In the genomic region with DNA sequence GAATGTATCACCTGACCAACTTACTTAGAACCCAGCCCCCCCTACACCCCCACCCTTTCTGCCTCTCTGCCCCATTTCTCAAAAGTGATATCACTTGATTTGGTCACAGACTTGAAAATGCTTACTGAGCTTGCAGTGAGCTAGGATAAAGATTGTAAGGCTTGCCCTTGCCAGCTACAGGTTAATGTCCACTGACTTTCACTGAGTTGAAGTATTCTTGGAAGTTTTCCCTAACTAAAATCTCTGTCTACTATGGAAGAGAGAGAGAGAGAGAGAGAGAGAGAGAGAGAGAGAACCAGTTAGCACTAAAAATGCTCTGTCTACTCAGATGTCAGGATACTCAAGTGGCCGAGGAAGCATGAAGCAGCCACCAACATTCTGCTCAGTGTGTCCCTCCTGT, we compare ENCODE assay signal across 12 mouse cellular contexts. TPM values are rescaled to one million over a fixed set of nuclear protein-coding genes. Genes with fewer than 3 reads are reported as not detected.
DNase-seq lines count a peak whose midpoint lies in the region; ATAC-seq and TF ChIP-seq lines count a peak whose summit lies in the region.
"Had no signal": no experiment of that assay in that cellular context is flagged by ENCODE, and none has a peak within 500 bp of the region (broad histone marks: within the 10 kb centered on the region; RNA-seq: fewer than 3 reads in every experiment).

No protein-coding gene starts in this region.

- WGBS in liver, embryonic 14.5 days (ENCODE audit: insufficient replicate concordance): 46% methylated on average over 1 of the region's 1 CpGs
- 28% methylated on average over 1 of the region's 1 CpGs for WGBS in neural tube, embryonic 15.5 days

- TF ChIP-seq EP300 in liver, embryonic 14.5 days (IDR thresholded peaks at IDR 0.05; ENCODE audit: low read depth): no peak

- H3K4me3 ChIP-seq in testis, adult 2 months (ENCODE audit: control insufficient read depth, low read depth, low read length): peak overlapping the region; percentile 74
- peak overlapping the region in 1 of 2 experiments; percentile 58; a peak in 3 of 4 replicates for H3K4me3 ChIP-seq in liver, embryonic 14.5 days (ENCODE audit: insufficient read depth in 1 of 2, low read depth in 2 of 2, low read length in 2 of 2)
- peak overlapping the region; percentile 66 for H3K4me3 ChIP-seq in neural tube, embryonic 15.5 days (replicated peaks)

- H3K9me3 ChIP-seq in liver, embryonic 14.5 days (ENCODE audit: control insufficient read depth, low read length): no peaks in the 10 kb centered on the region
- peaks cover 4% of the 10 kb centered on the region; the same call in 1 of the 2 replicates for H3K9me3 ChIP-seq in neural tube, embryonic 15.5 days (replicated peaks)

- peaks cover 1% of the 10 kb centered on the region; the same call in 1 of the 2 replicates for H3K36me3 ChIP-seq in testis, adult 2 months (ENCODE audit: control insufficient read depth, insufficient read depth, low read length)
- H3K36me3 ChIP-seq in liver, embryonic 14.5 days (replicated peaks; ENCODE audit: control insufficient read depth, insufficient read depth, low read depth): no peaks in the 10 kb centered on the region
- H3K36me3 ChIP-seq in neural tube, embryonic 15.5 days: no peaks in the 10 kb centered on the region
- H3K36me3 ChIP-seq: G1E had no signal

- no peak for TF ChIP-seq CTCF in testis, adult 2 months (IDR thresholded peaks at IDR 0.05; ENCODE audit: control insufficient read depth, insufficient read depth, insufficient replicate concordance, low read depth, low read length)
- TF ChIP-seq CTCF in liver, embryonic 14.5 days (IDR thresholded peaks at IDR 0.05; ENCODE audit: low read depth): no peak

- intact Hi-C loops in left cerebral cortex, postnatal 36 days (cut with DNase I): no loop called here

- DNase-seq in embryo, embryonic 10 days (ENCODE audit: low spot score): peak; percentile 24
- DNase-seq in embryo, embryonic 9.5 days (ENCODE audit: extremely low spot score): no peak
- no peak for DNase-seq in testis, postnatal 10 days (ENCODE audit: low spot score)
- no peak for DNase-seq in liver, embryonic 14.5 days (ENCODE audit: low read depth in 3 of 3, low spot score in 3 of 3)
- DNase-seq in left cerebral cortex, postnatal 36 days (ENCODE audit: low spot score in 2 of 2): no peak
- no peak for DNase-seq in embryo, embryonic 11 days
- DNase-seq: adrenal gland, adult 2 months had no signal

- peaks cover 5% of the 10 kb centered on the region for H3K4me1 ChIP-seq in testis, adult 2 months (ENCODE audit: control insufficient read depth, insufficient read depth, low read length)
- no peaks in the 10 kb centered on the region; a peak in 1 of 4 replicates for H3K4me1 ChIP-seq in liver, embryonic 14.5 days (replicated peaks; ENCODE audit: control insufficient read depth in 2 of 2, insufficient read depth in 2 of 2, low read length in 1 of 2)
- H3K4me1 ChIP-seq in neural tube, embryonic 15.5 days: peaks cover 15% of the 10 kb centered on the region

- no peak overlapping the region for H3K27ac ChIP-seq in testis, adult 2 months (ENCODE audit: control insufficient read depth, insufficient read depth, low read depth, low read length)
- H3K27ac ChIP-seq in liver, embryonic 14.5 days: no peak overlapping the region
- H3K27ac ChIP-seq in neural tube, embryonic 15.5 days (replicated peaks): no peak overlapping the region

- no peak for ATAC-seq in liver, embryonic 14.5 days (ENCODE audit: insufficient read depth)
- ATAC-seq in neural tube, embryonic 15.5 days (ENCODE audit: low FRiP score): no peak; the same call in 1 of the 2 replicates
- ATAC-seq: inflammation-experienced regulatory T-cells, adult 6 months had no signal

- no peak overlapping the region for H3K9ac ChIP-seq in liver, embryonic 14.5 days (replicated peaks)
- H3K9ac ChIP-seq in neural tube, embryonic 15.5 days (replicated peaks): no peak overlapping the region

- no peak for TF ChIP-seq POLR2A in testis, adult 2 months (IDR thresholded peaks at IDR 0.05; ENCODE audit: control insufficient read depth, low read depth, low read length)

- no peaks in the 10 kb centered on the region for H3K27me3 ChIP-seq in testis, adult 2 months (ENCODE audit: control insufficient read depth, insufficient read depth, low read length)
- H3K27me3 ChIP-seq in liver, embryonic 14.5 days (ENCODE audit: control insufficient read depth, insufficient read depth, low read length): peaks cover 6% of the 10 kb centered on the region
- no peaks in the 10 kb centered on the region for H3K27me3 ChIP-seq in neural tube, embryonic 15.5 days (replicated peaks)

- peak overlapping the region; percentile 61 for H3K4me2 ChIP-seq in liver, embryonic 14.5 days (ENCODE audit: low read depth)
- H3K4me2 ChIP-seq in neural tube, embryonic 15.5 days: peak overlapping the region; percentile 56

RNA-seq across cellular contexts. Expression of a gene that starts 1.1 kb away (rescaled TPM):
- 102 and 132 TPM in 2 replicates for polyA plus RNA-seq in testis, adult 2 months (2012; rRNA removed)
- polyA plus RNA-seq in liver, embryonic 14.5 days (2012; rRNA removed): 14.4 and 17.4 TPM in 2 replicates
- polyA plus RNA-seq in liver, embryonic 14.5 days (2014; fragmentation: Nextera tagmentation; extraction: Ambion mirVana): 28.1 and 33.4 TPM in 2 replicates
- 30.7 and 35.2 TPM in 2 replicates for polyA plus RNA-seq in neural tube, embryonic 15.5 days (2015; fragmentation: Nextera tagmentation; extraction: Ambion mirVana)
- total RNA-seq in left cerebral cortex, postnatal 36 days (2021): 10 to 100 TPM; 18.3 to 18.6 TPM
- polyA plus RNA-seq: G1E; inflammation-experienced regulatory T-cells, adult 6 months had no signal

RNA-seq across cellular contexts. Expression of a gene that starts 30.6 kb away (rescaled TPM):
- polyA plus RNA-seq in testis, adult 2 months (2012; rRNA removed): 14.3 and 16.2 TPM in 2 replicates
- polyA plus RNA-seq in liver, embryonic 14.5 days (2012; rRNA removed): 2.2 and 3.1 TPM in 2 replicates
- 3.8 and 4.3 TPM in 2 replicates for polyA plus RNA-seq in liver, embryonic 14.5 days (2014; fragmentation: Nextera tagmentation; extraction: Ambion mirVana)
- polyA plus RNA-seq in neural tube, embryonic 15.5 days (2015; fragmentation: Nextera tagmentation; extraction: Ambion mirVana): 28.2 and 31.2 TPM in 2 replicates
- total RNA-seq in left cerebral cortex, postnatal 36 days (2021): 100 to 1,000 TPM; 167 to 187 TPM

RNA-seq across cellular contexts. Expression of a gene that starts 54.7 kb away (rescaled TPM):
- not detected in 2 replicates for polyA plus RNA-seq in testis, adult 2 months (2012; rRNA removed)
- not detected in 2 replicates for polyA plus RNA-seq in liver, embryonic 14.5 days (2012; rRNA removed)
- not detected in 2 replicates for polyA plus RNA-seq in liver, embryonic 14.5 days (2014; fragmentation: Nextera tagmentation; extraction: Ambion mirVana)
- not detected in 2 replicates for polyA plus RNA-seq in neural tube, embryonic 15.5 days (2015; fragmentation: Nextera tagmentation; extraction: Ambion mirVana)
- total RNA-seq in left cerebral cortex, postnatal 36 days (2021): not detected
- total RNA-seq: adrenal gland, adult 2 months; G1E had no signal
- polyA plus RNA-seq: adrenal gland, adult 2 months; G1E; heart, embryonic 11.5 days; inflammation-experienced regulatory T-cells, adult 6 months had no signal
